Mouse (Mus musculus) hindbrain, postnatal 0 days (tissue): ENCODE measurements at regions not wholly inside any gene's neighbourhood (a gene's known extent, or its start where the extent isn't known, plus 50 kb on each side); places are given as distances from the start of the nearest gene placed in this dataset.

ENCODE experiments used
- ATAC-seq: fragments of 200-750 bp; cut with Nextera tagmentation; 2 replicates; pipeline ENCODE4 v1.8.0; 2017; ENCODE audit warnings: mild to moderate bottlenecking, moderate TSS enrichment, moderate library complexity
- DNase-seq: peaks from one replicate; pipeline ENCODE4 v3.0.0-alpha.2; 2015; ENCODE audit warnings: low spot score
- H3K27ac ChIP-seq: fragments of 300-500 bp; sonication (generic); 2 replicates; pipeline ENCODE4 v1.5.1; 2014; ENCODE audit warnings: mild to moderate bottlenecking
- H3K27me3 ChIP-seq: fragments of 300-500 bp; sonication (generic); 2 replicates; pipeline ENCODE4 v1.6.1; 2014; ENCODE audit warnings: low read length, mixed read lengths; ENCODE audit not compliant: insufficient read depth
- H3K36me3 ChIP-seq: fragments of 300-500 bp; sonication (generic); 2 replicates; pipeline ENCODE4 v1.6.1; 2014; ENCODE audit warnings: low read length, mixed read lengths; ENCODE audit not compliant: insufficient read depth
- H3K4me1 ChIP-seq: fragments of 300-500 bp; sonication (generic); 2 replicates; pipeline ENCODE4 v1.6.1; 2014; ENCODE audit warnings: antibody characterized with exemption, low read length, mixed read lengths; ENCODE audit not compliant: insufficient read depth
- H3K4me2 ChIP-seq: fragments of 300-500 bp; sonication (generic); 2 replicates; pipeline ENCODE4 v1.6.1; 2014; ENCODE audit warnings: low read depth, mild to moderate bottlenecking, low read length, moderate library complexity, mixed read lengths
- H3K4me3 ChIP-seq: fragments of 300-500 bp; sonication (generic); 2 replicates; pipeline ENCODE4 v1.5.1; 2014; ENCODE audit warnings: low read length
- H3K9ac ChIP-seq: fragments of 300-500 bp; sonication (generic); replicated peaks from 2 replicates; pipeline ENCODE4 v1.6.1; 2014; ENCODE audit warnings: mild to moderate bottlenecking, low read length, moderate library complexity, mixed read lengths
- H3K9me3 ChIP-seq: fragments of 300-500 bp; sonication (generic); 2 replicates; pipeline ENCODE4 v1.6.1; 2016; ENCODE audit warnings: low read length, mixed read lengths
- CTCF ChIP-seq: IDR thresholded peaks from 2 replicates; pipeline ENCODE4 v1.5.1; 2016; ENCODE audit warnings: antibody characterized with exemption, control low read depth, low read depth
- WGBS: fragments of 180-500 bp; shearing (Covaris S2); extraction: QIAGEN DNeasy Blood & Tissue Kit; methylation state at CpG from one replicate; pipeline ENCODE4 v1.1.7; 2014; 5-methylcytosine and 5-hydroxymethylcytosine counted together

DNA sequence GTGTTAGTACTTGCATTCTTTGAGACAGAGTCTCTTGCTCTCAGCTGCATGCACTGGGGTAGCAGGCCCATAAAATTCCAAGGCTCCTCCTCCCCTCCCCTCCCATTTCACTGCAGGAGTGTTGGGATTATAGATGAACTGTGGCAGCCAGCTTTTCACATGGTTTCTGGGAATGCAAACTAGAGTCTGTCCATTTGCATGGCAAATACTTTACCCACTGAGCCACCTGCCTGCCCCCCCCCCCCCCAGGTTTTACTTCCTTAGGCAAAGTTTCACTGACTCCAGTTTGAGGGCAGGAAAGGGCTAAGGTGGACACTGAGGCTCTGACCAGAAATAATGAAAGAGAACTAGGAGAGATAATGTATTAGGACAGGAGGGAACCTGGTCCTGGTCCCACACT, 147.6 kb upstream of the Hs3st3a1 start:
- Histone ChIP-seq H3K4me1 (no peaks in the 10 kb centered on the region), H3K9me3 (no peaks in the 10 kb centered on the region), H3K27me3 (no peaks in the 10 kb centered on the region), H3K36me3 (no peaks in the 10 kb centered on the region), H3K27ac (no peak overlapping the region), H3K4me2 (no peak overlapping the region), H3K4me3 (no peak overlapping the region), H3K9ac (no peak overlapping the region)
- DNase-seq (no peak), ATAC-seq (no peak)
- no peak for TF ChIP-seq CTCF

DNA sequence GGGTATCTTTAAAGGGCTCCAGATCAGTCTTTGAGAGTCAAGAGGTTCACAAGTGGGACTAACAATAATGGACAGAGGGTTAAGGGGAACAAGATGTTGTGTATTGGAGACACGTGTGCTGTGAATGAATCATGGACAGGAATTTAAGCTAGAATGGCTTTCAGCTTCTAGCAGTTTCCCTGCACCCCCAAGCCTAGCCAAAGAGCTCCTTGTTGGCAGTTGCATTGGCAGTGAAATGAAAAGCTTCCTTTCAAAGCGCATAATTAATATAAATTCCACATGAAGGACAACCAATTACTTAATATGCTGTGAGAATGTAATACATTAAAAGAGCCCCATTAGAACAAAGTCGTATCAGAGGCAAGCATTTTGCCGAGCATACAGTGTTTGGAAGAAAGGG, 153.4 kb upstream of the Hs3st3a1 start:
- Histone ChIP-seq H3K9me3 (no peaks in the 10 kb centered on the region), H3K36me3 (no peaks in the 10 kb centered on the region), H3K4me1 (no peaks in the 10 kb centered on the region), H3K9ac (no peak overlapping the region), H3K4me3 (no peak overlapping the region), H3K27me3 (peaks cover 5% of the 10 kb centered on the region; the same call in 1 of the 2 replicates), H3K27ac (no peak overlapping the region), H3K4me2 (no peak overlapping the region)
- DNase-seq (peak; percentile 23), ATAC-seq (0 out of 2 replicates have a peak, but pooled peaks have one; percentile 29)
- WGBS, result 52% methylated on average over 4 of the region's 4 CpGs
- TF ChIP-seq CTCF, result no peak

DNA sequence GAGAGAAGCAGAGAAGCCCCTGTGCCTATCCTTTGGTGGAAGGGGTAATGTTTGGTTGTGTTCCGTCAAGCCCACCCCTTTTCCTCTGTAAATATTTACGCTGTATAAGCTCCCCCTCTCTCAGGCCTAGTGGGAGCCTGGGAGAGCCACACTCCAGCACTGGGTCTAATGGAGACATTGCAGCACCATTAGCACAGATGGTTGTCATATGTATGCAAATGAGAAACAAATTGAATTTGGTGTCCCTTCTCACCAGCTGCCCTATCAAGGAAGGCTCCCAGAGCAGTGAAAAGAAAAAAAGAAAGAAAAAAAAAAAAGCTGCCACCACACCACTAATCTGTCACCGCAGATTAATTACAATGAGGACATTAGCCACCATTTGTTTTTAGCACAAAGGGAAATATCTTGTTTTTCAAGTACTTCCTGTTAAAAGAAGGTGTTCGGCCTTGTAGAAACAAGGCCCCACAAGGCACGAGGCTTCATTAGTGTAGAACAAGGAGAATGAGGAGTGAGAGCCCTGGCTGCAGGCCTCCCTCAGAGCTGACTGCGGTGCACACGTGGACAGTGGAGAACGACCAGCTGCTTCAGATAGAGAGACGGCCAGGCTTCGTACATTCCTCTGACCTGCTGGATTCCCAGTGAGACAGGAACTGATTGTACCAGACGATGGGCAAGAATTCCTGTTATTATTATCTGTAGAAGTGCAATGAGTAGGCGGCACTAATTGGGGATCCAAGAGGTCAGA, 156.7 kb upstream of the Hs3st3a1 start:
- peaks cover 12% of the 10 kb centered on the region; the same call in 1 of the 2 replicates for H3K27me3 ChIP-seq
- TF ChIP-seq CTCF, result no peak
- H3K4me1 ChIP-seq, result no peaks in the 10 kb centered on the region
- no peaks in the 10 kb centered on the region for H3K36me3 ChIP-seq
- H3K27ac ChIP-seq, result no peak overlapping the region
- ATAC-seq (peak; percentile 82), DNase-seq (peak; percentile 64)
- no peak overlapping the region for H3K4me3 ChIP-seq
- H3K9me3 ChIP-seq, result no peaks in the 10 kb centered on the region
- H3K4me2 ChIP-seq, result no peak overlapping the region
- no peak overlapping the region for H3K9ac ChIP-seq
- 34% methylated on average over 12 of the region's 12 CpGs for WGBS

DNA sequence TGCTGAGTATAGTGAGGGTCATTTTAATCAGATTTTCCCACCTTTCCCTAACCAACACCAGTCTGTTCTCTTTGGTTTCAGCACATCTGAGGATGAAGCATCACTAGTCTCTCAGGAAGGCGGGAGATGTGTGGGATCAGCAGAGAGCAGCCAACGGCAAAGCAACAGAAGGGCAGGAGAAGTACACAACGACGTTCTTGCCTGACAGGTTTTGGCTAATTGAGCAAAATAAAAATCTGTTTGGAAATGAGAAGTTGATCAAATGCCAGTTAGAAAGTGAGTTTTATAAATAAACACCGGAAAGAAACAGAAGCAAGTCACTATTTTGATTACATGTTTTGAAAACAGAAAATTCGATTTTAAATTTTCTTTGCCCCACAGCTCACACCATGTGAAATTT, 161.4 kb upstream of the Hs3st3a1 start:
- Histone ChIP-seq H3K9me3 (no peaks in the 10 kb centered on the region), H3K4me2 (no peak overlapping the region), H3K9ac (no peak overlapping the region), H3K36me3 (no peaks in the 10 kb centered on the region), H3K4me3 (no peak overlapping the region), H3K27ac (no peak overlapping the region), H3K27me3 (peaks cover 6% of the 10 kb centered on the region; the same call in 1 of the 2 replicates), H3K4me1 (no peaks in the 10 kb centered on the region)
- ATAC-seq (no peak), DNase-seq (no peak)
- TF ChIP-seq CTCF, result no peak
- 78% methylated on average over 6 of the region's 6 CpGs for WGBS

DNA sequence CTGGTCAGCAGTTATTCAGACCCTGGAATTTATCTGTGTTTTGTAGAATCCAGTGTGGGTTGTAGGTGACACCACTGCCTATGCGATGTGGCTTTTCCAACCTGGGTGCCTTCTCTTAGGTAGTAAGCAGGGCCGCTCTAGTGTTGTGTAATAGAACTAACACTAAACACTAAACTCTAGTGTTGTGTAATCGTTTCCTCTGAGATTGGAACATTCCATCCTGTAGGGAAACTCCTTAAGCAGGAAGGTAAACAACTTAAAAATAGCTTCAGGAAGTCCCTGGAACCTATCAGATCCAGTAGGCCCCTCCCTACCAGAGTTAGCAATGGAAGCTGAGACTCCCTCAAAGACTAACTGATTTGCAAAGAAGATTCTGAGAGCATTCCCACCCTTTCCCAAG, 161.9 kb upstream of the Hs3st3a1 start:
- Histone ChIP-seq H3K4me3 (no peak overlapping the region), H3K36me3 (no peaks in the 10 kb centered on the region), H3K4me2 (no peak overlapping the region), H3K27me3 (peaks cover 6% of the 10 kb centered on the region; the same call in 1 of the 2 replicates), H3K9ac (no peak overlapping the region), H3K9me3 (no peaks in the 10 kb centered on the region), H3K27ac (no peak overlapping the region), H3K4me1 (no peaks in the 10 kb centered on the region)
- no peak for TF ChIP-seq CTCF
- ATAC-seq, result no peak
- WGBS, result 92% methylated on average over 3 of the region's 3 CpGs
- no peak for DNase-seq

DNA sequence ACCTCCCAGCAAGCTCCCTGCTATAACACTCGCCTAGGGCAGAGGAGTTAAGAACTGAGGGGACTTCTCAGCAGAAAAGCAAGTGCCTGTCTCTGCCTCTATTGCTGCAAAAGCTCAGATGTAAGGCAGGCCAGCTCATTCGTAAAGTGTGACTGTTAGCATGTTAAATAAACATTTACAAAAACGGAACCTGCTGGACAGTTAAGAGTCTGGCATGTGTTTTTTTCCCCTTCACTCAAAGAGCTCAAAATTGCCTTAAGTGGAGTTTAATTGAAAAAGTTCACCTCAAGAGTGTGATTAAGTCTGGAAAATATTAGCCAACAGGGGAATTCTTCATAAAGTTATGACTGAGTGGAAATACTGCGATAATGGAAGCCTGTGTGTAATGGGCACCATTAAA, 167.0 kb upstream of the Hs3st3a1 start:
- Histone ChIP-seq H3K4me1 (no peaks in the 10 kb centered on the region; the same call in 1 of the 2 replicates), H3K9ac (no peak overlapping the region), H3K4me2 (no peak overlapping the region), H3K27ac (no peak overlapping the region), H3K9me3 (no peaks in the 10 kb centered on the region), H3K4me3 (no peak overlapping the region), H3K36me3 (no peaks in the 10 kb centered on the region), H3K27me3 (no peaks in the 10 kb centered on the region; the same call in 1 of the 2 replicates)
- 65% methylated on average over 4 of the region's 4 CpGs for WGBS
- no peak for TF ChIP-seq CTCF
- peak; percentile 12; the same call in 1 of the 2 replicates for ATAC-seq
- no peak for DNase-seq

DNA sequence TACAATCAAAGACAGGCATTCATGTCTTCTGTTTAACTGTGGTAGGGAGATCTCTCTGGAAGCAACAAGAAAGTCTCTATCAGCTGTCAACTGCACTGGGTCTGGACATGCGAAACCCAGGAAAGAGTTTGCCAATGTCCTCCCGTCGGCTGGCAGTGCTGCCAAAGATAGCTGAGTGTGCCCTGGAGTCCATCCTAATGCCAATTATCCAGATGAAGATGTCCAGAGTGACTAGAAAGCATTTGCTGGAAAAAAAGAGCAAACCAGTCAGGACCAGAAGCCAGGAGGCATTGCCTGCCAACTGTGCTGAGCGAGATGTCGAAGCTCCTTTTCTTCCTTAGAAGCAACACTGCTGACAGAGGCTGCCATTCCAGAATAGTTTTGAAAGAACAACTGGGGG, 167.6 kb upstream of the Hs3st3a1 start:
- ATAC-seq (peak; percentile 90), DNase-seq (peak; percentile 83)
- Histone ChIP-seq H3K4me3 (no peak overlapping the region), H3K4me1 (no peaks in the 10 kb centered on the region; the same call in 1 of the 2 replicates), H3K9me3 (no peaks in the 10 kb centered on the region), H3K9ac (no peak overlapping the region), H3K36me3 (no peaks in the 10 kb centered on the region), H3K27me3 (no peaks in the 10 kb centered on the region; the same call in 1 of the 2 replicates), H3K4me2 (no peak overlapping the region), H3K27ac (no peak overlapping the region)
- no peak for TF ChIP-seq CTCF
- 42% methylated on average over 5 of the region's 5 CpGs for WGBS
